Mouse (Mus musculus): ENCODE results near the gene Mlx. TPM values are rescaled to one million over a fixed set of nuclear protein-coding genes. Genes with fewer than 3 reads are reported as not detected.
A peak's percentile ranks its signal among the peaks of the same experiment; 100 is the strongest.
"Not testable (repeated sequence)": the region's sequence is repeated elsewhere in the genome, so short reads cannot be mapped to it uniquely, and the experiment has no call there.

The Mlx gene
- polyA plus RNA-seq, 1 experiment from 2014 or later, result 46.0 TPM

GRCm38 (mm10) chr11:101118105-101118504 is 31.0 kb downstream of the Mlx start:
- 29% methylated on average over 4 of the region's 4 CpGs for WGBS
- H3K27ac ChIP-seq, result no peak overlapping the region

DNA sequence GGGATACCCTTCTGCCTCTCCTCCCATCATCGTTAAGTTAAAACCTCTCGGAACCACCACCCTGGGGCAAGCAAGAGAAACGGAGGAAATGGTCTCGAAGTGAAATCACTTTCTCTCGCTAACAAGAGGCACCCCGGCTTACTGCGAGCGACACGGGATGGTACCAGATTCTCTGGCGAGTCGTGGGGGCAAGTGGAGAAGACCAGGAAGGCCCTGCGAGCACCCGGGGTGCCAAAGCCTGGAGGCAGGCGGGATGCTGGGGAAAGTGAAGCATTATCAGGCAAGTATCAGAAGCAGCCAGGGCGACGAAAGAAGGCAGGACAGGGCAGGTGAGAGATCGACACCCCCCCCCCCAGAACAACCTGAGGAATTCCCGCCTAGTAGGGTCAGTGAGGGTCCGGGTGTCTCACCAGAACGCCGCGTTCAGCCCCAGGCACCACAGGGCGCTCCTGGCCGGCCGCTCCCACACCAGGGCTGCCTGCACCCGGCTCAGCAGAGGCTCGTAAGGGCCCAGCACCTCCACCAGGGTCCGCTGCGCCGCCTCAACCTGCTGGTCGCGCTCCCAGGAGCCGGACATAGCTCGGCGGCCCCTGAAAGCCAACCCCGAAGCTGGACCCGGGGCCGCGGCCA is 32.2 kb downstream of the Mlx start:
- Histone ChIP-seq H3K4me2 (ENCODE audit: low read length) (peak overlapping the region; percentile 75), H3K4me3 (replicated peaks; ENCODE audit: low read depth, low read length) (peak overlapping the region; percentile 81), H3K36me3 (ENCODE audit: insufficient read depth, low read length) (peaks cover 8% of the 10 kb centered on the region; the same call in 1 of the 2 replicates), H3K4me1 (replicated peaks; ENCODE audit: insufficient read depth, low read length) (peaks cover 16% of the 10 kb centered on the region; the same call in 1 of the 2 replicates), H3K27me3 (ENCODE audit: insufficient read depth, low read length) (no peaks in the 10 kb centered on the region), H3K27ac (peak overlapping the region; percentile 89), H3K9ac (ENCODE audit: low read depth, low read length) (peak overlapping the region; percentile 90), H3K9me3 (replicated peaks; ENCODE audit: low read length) (no peaks in the 10 kb centered on the region)
- DNase-seq (ENCODE audit: low spot score) (peak; percentile 41), ATAC-seq (replicated peaks; ENCODE audit: low FRiP score, low read depth) (peak; percentile 59; the same call in 1 of the 2 replicates)
- under 1% methylated on average over 37 of the region's 39 CpGs for WGBS
- TF ChIP-seq CTCF (IDR thresholded peaks at IDR 0.05; ENCODE audit: low read depth), result peak; percentile 53; the same call in 1 of the 2 replicates

More at GRCm38 (mm10) chr11:101118105-101118504, 31.0 kb downstream of the Mlx start:
- peaks cover 7% of the 10 kb centered on the region; the same call in 1 of the 2 replicates for H3K36me3 ChIP-seq (ENCODE audit: insufficient read depth, low read length)
- peak overlapping the region; percentile 75 for H3K4me2 ChIP-seq (ENCODE audit: low read length)
- H3K4me3 ChIP-seq (replicated peaks; ENCODE audit: low read depth, low read length), result peak overlapping the region; percentile 81; the same call in 1 of the 2 replicates
- H3K4me1 ChIP-seq (replicated peaks; ENCODE audit: insufficient read depth, low read length), result peaks cover 16% of the 10 kb centered on the region; the same call in 1 of the 2 replicates
- no peak for TF ChIP-seq CTCF (IDR thresholded peaks at IDR 0.05; ENCODE audit: low read depth)
- H3K9me3 ChIP-seq (replicated peaks; ENCODE audit: low read length), result no peaks in the 10 kb centered on the region
- peak; percentile 17 for DNase-seq (ENCODE audit: low spot score)
- H3K9ac ChIP-seq (ENCODE audit: low read depth, low read length), result peak overlapping the region; percentile 90; the same call in 1 of the 2 replicates
- no peaks in the 10 kb centered on the region for H3K27me3 ChIP-seq (ENCODE audit: insufficient read depth, low read length)
- ATAC-seq (replicated peaks; ENCODE audit: low FRiP score, low read depth), result no peak

DNA sequence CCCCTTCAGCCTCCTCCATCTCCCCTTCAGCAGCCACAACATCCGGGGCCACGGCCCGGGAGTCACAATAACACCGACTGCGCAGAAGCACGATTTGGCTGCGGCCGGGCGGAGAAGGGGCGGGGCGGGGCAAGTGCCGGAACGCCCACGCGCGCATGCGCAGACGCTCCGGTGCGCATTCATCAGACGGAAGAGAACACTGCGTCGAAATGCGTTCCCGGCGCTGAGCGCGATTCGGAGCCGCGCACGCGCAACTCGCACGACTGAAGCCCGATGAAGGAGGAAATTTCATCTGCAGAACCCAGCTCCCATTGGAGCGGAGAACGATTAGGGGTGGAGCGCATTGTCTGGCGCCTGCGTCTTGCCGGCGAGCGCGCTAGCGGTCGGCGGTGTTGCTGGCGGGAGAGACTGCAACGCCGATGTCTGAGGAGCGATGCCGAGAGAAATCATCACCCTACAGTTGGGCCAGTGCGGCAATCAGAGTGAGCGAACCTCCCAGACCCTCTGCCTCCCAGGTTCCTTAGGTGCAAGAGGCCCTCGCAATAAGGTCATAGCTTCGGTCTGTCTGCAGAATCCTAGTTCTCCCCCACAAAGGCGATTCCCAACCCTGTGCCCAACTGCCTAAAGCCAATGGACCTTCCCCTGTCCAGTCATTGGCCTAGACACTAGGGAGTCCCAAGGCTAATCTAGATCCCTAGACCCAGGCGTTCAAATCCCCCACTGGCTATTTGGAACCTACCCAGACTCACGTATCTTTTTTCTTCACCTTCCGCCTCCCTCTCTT is 32.9 kb downstream of the Mlx start, which contains the start of the genes Retreg3 and Tubg1:
Gene Retreg3, minus strand, starts transcription at position 133 of the 784 bp plus-strand sequence.
Gene Tubg1, plus strand, starts transcription at position 178 of the 784 bp plus-strand sequence.
- ATAC-seq (replicated peaks; ENCODE audit: low FRiP score, low read depth), result peak; percentile 91
- peak; percentile 99 for DNase-seq (ENCODE audit: low spot score)
- WGBS, result under 1% methylated on average over 61 of the region's 61 CpGs
- H3K4me2 ChIP-seq (ENCODE audit: low read length), result peak within 1 kb of the TSS; percentile 92
- peaks cover 8% of the 10 kb centered on the region; the same call in 1 of the 2 replicates for H3K36me3 ChIP-seq (ENCODE audit: insufficient read depth, low read length)
- peak within 1 kb of the TSS; percentile 89 for H3K27ac ChIP-seq
- peaks cover 16% of the 10 kb centered on the region; the same call in 1 of the 2 replicates for H3K4me1 ChIP-seq (replicated peaks; ENCODE audit: insufficient read depth, low read length)
- no peaks in the 10 kb centered on the region for H3K27me3 ChIP-seq (ENCODE audit: insufficient read depth, low read length)
- H3K9me3 ChIP-seq (replicated peaks; ENCODE audit: low read length), result no peaks in the 10 kb centered on the region
- no peak for TF ChIP-seq CTCF (IDR thresholded peaks at IDR 0.05; ENCODE audit: low read depth)
- peak within 1 kb of the TSS; percentile 81 for H3K4me3 ChIP-seq (replicated peaks; ENCODE audit: low read depth, low read length)
- H3K9ac ChIP-seq (ENCODE audit: low read depth, low read length), result peak within 1 kb of the TSS; percentile 90

- ATAC-seq (replicated peaks; ENCODE audit: low FRiP score, low read depth) (no peak), DNase-seq (ENCODE audit: low spot score) (no peak)
- peak overlapping the region; percentile 85 for H3K27ac ChIP-seq
- no peak for TF ChIP-seq CTCF (IDR thresholded peaks at IDR 0.05; ENCODE audit: low read depth)
- H3K9ac ChIP-seq (ENCODE audit: low read depth, low read length), result peak overlapping the region; percentile 69
- H3K9me3 ChIP-seq (replicated peaks; ENCODE audit: low read length), result no peaks in the 10 kb centered on the region
- WGBS, result 19% methylated on average over 19 of the region's 19 CpGs
- no peaks in the 10 kb centered on the region for H3K27me3 ChIP-seq (ENCODE audit: insufficient read depth, low read length)
- peaks cover 8% of the 10 kb centered on the region; the same call in 1 of the 2 replicates for H3K36me3 ChIP-seq (ENCODE audit: insufficient read depth, low read length)
- H3K4me3 ChIP-seq (replicated peaks; ENCODE audit: low read depth, low read length), result peak overlapping the region; percentile 81
- H3K4me2 ChIP-seq (ENCODE audit: low read length), result peak overlapping the region; percentile 92
- H3K4me1 ChIP-seq (replicated peaks; ENCODE audit: insufficient read depth, low read length), result peaks cover 16% of the 10 kb centered on the region; the same call in 1 of the 2 replicates
These were observed 33.6 kb downstream of the Mlx start for GRCm38 (mm10) chr11:101120545-101121188.

DNA sequence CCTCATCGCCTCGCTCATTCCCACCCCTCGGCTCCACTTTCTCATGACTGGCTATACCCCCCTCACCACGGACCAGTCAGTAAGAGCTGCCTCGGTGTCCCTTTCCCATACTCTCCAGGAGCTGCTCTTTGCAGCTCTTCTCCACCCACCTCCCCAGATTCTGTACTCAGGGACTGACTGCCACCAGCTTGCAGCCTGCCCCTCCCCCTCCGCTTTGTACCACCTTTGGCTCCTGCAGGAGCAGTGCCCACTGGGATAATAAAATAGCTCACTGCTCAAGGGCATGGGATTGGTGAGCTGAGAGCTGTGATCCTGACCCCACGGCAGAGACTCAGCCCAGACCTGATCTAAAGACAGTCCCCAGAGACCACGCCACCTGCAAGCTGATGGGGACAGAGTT is 37.4 kb downstream of the Mlx start:
- not testable (repeated sequence) for H3K27ac ChIP-seq; H3K4me1 ChIP-seq (replicated peaks; ENCODE audit: insufficient read depth, low read length); H3K4me2 ChIP-seq (ENCODE audit: low read length); H3K27me3 ChIP-seq (ENCODE audit: insufficient read depth, low read length); H3K9ac ChIP-seq (ENCODE audit: low read depth, low read length); H3K4me3 ChIP-seq (replicated peaks; ENCODE audit: low read depth, low read length); H3K9me3 ChIP-seq (replicated peaks; ENCODE audit: low read length); DNase-seq (ENCODE audit: low spot score); ATAC-seq (replicated peaks; ENCODE audit: low FRiP score, low read depth)
- WGBS, result 90% methylated on average over 6 of the region's 8 CpGs
- H3K36me3 ChIP-seq (ENCODE audit: insufficient read depth, low read length), result peaks cover 15% of the 10 kb centered on the region

GRCm38 (mm10) chr11:101125008-101125407 is 37.9 kb downstream of the Mlx start:
- not testable (repeated sequence) for H3K9ac ChIP-seq (ENCODE audit: low read depth, low read length); H3K27ac ChIP-seq; H3K4me1 ChIP-seq (replicated peaks; ENCODE audit: insufficient read depth, low read length); H3K9me3 ChIP-seq (replicated peaks; ENCODE audit: low read length); DNase-seq (ENCODE audit: low spot score); ATAC-seq (replicated peaks; ENCODE audit: low FRiP score, low read depth); H3K27me3 ChIP-seq (ENCODE audit: insufficient read depth, low read length); H3K4me2 ChIP-seq (ENCODE audit: low read length); H3K4me3 ChIP-seq (replicated peaks; ENCODE audit: low read depth, low read length)
- H3K36me3 ChIP-seq (ENCODE audit: insufficient read depth, low read length), result peaks cover 15% of the 10 kb centered on the region
- WGBS, result 95% methylated on average over 4 of the region's 9 CpGs
